Mouse (Mus musculus) erythroblast, embryonic 14.5 days (primary cell): Measurements from ENCODE around the gene Ankrd22. TPM values are rescaled to one million over a fixed set of nuclear protein-coding genes. Genes with fewer than 3 reads are reported as not detected.

ENCODE experiments used
- H3K27me3 ChIP-seq: 2 replicates; pipeline ENCODE4 v1.6.1; 2012; ENCODE audit warnings: inconsistent platforms; ENCODE audit not compliant: control insufficient read depth
- H3K36me3 ChIP-seq: 2 replicates; pipeline ENCODE4 v1.6.1; 2012; ENCODE audit warnings: mild to moderate bottlenecking, inconsistent platforms; ENCODE audit not compliant: control insufficient read depth
- H3K4me1 ChIP-seq: 2 replicates; pipeline ENCODE4 v1.6.1; 2012; ENCODE audit warnings: inconsistent platforms; ENCODE audit not compliant: control insufficient read depth
- H3K4me3 ChIP-seq: replicated peaks from 2 replicates; pipeline ENCODE3; 2012; ENCODE audit warnings: moderate library complexity, mild to moderate bottlenecking, inconsistent platforms
- H3K9me3 ChIP-seq: 2 replicates; pipeline ENCODE4 v1.6.1; 2012; ENCODE audit warnings: low read length, inconsistent platforms, mixed read lengths; ENCODE audit not compliant: control insufficient read depth
- GATA1 ChIP-seq: IDR thresholded peaks from 2 replicates; pipeline ENCODE4 v1.6.1; 2012; ENCODE audit warnings: low read length, inconsistent platforms, mixed read lengths
- TAL1 ChIP-seq: IDR thresholded peaks from 3 replicates; pipeline ENCODE4 v1.6.1; 2012; ENCODE audit warnings: low read length, inconsistent platforms, mixed read lengths
- polyA plus RNA-seq: library from polyadenylated mRNA; stranded (reverse); fragments of >175 nt; gene quantifications from 2 replicates; pipeline ENCODE4 v1.2.3, GENCODE M21; 2012

Ankrd22 gene
- polyA plus RNA-seq, 1 experiment, result not detected

DNA sequence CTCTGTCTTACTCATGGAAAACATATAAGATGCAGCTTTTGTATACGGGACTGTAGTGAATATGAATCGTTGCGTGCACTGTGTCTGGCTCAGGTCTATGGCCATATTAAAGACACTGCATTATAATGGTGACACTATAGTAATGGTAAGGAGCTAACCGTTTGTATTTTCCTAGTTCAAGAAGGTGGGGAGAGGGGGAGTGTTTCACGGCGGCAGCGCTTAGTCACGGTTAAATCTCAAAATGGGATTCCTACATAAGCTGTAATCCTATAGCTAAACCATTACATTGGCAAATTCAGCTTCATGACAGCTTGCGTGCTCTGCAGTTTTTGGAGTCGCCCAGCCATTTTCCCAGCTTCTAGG is 25.8 kb upstream of the Ankrd22 start:
- TF ChIP-seq TAL1 (no peak), GATA1 (no peak)

GRCm38 (mm10) chr19:34186845-34187244 is 21.0 kb upstream of the Ankrd22 start:
- TF ChIP-seq GATA1 (no peak), TAL1 (no peak)

More for the DNA sequence above, 25.8 kb upstream of the Ankrd22 start:
- Histone ChIP-seq H3K36me3 (no peaks in the 10 kb centered on the region), H3K27me3 (peaks cover 12% of the 10 kb centered on the region), H3K4me3 (peak overlapping the region; percentile 64), H3K4me1 (peaks cover 11% of the 10 kb centered on the region), H3K9me3 (no peaks in the 10 kb centered on the region)

DNA sequence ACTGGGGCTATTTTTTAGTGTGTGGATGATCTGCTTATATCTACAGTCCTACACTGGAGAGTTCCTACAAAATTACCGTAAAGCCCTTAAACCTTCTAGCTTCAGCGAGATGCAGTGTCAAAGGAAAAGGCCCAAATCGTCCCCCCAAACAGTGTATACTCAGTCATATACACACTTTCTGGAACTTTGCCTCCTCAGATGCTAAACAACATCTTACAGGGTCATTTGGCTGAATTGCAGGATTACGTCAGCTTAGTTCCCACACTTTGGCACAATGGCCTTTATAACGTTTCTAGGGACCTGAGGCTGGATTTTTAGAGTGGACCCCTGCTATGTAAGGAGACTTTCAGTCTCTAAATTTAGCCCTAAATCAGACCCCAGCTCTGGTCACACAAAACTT is 16.6 kb upstream of the Ankrd22 start:
- H3K9me3 ChIP-seq, result no peaks in the 10 kb centered on the region
- H3K27me3 ChIP-seq, result no peaks in the 10 kb centered on the region
- no peak for TF ChIP-seq GATA1
- TF ChIP-seq TAL1, result no peak
- H3K36me3 ChIP-seq, result no peaks in the 10 kb centered on the region
- H3K4me3 ChIP-seq, result no peak overlapping the region
- no peaks in the 10 kb centered on the region for H3K4me1 ChIP-seq

More at GRCm38 (mm10) chr19:34186845-34187244, 21.0 kb upstream of the Ankrd22 start:
- Histone ChIP-seq H3K4me1 (peaks cover 1% of the 10 kb centered on the region), H3K27me3 (peaks cover 3% of the 10 kb centered on the region), H3K9me3 (no peaks in the 10 kb centered on the region), H3K36me3 (no peaks in the 10 kb centered on the region), H3K4me3 (no peak overlapping the region)

DNA sequence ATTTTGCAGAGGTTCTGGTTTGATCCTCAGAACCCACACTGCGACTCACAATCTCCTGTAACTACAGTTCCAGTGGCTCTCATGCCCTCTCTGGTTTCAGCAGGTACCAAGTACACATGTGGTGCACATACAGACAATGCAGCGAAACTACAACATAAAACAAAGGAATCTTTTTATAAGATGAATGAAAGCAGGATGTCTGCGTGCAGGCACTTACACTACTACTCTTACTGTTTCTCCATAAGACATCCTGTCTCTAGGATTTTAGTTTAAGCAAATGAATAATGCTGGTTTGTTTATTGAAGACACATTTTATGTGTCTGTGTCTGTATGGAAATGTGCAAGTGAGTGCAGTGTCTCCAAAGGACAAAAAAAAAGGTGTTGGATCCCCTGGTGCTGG is 15.4 kb upstream of the Ankrd22 start:
- Histone ChIP-seq H3K36me3 (no peaks in the 10 kb centered on the region), H3K4me1 (no peaks in the 10 kb centered on the region), H3K4me3 (no peak overlapping the region), H3K9me3 (no peaks in the 10 kb centered on the region), H3K27me3 (no peaks in the 10 kb centered on the region)
- TF ChIP-seq GATA1, result no peak
- TF ChIP-seq TAL1, result no peak

GRCm38 (mm10) chr19:34180316-34180715 is 14.5 kb upstream of the Ankrd22 start:
- H3K9me3 ChIP-seq, result no peaks in the 10 kb centered on the region
- H3K36me3 ChIP-seq, result no peaks in the 10 kb centered on the region
- no peaks in the 10 kb centered on the region for H3K4me1 ChIP-seq
- TF ChIP-seq TAL1, result no peak
- no peaks in the 10 kb centered on the region for H3K27me3 ChIP-seq
- no peak overlapping the region for H3K4me3 ChIP-seq

GRCm38 (mm10) chr19:34179136-34179535 is 13.3 kb upstream of the Ankrd22 start:
- Histone ChIP-seq H3K9me3 (no peaks in the 10 kb centered on the region), H3K4me3 (no peak overlapping the region), H3K36me3 (no peaks in the 10 kb centered on the region), H3K27me3 (no peaks in the 10 kb centered on the region), H3K4me1 (no peaks in the 10 kb centered on the region)
- TF ChIP-seq GATA1, result no peak
- no peak for TF ChIP-seq TAL1

DNA sequence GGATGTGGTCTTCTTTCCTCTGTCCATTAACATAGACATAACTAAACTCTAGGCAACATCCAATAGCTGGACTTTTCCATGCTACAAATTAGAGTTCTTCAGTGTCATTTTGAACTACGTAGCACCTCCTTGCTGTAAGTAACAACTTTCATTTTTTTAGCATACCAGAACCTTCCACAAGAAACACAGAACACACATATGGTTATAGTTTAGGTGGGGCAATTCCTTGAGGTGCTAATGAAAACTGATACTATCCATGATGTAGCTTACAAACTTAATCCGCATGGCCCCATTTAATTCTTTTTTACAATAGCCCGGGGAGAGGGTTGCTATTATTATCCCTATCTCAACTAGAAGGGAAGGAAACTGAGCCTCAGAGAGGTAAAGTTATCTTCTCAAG is 8.2 kb upstream of the Ankrd22 start:
- Histone ChIP-seq H3K27me3 (no peaks in the 10 kb centered on the region), H3K4me1 (no peaks in the 10 kb centered on the region), H3K4me3 (no peak overlapping the region), H3K9me3 (no peaks in the 10 kb centered on the region), H3K36me3 (no peaks in the 10 kb centered on the region)
- TF ChIP-seq TAL1 (no peak), GATA1 (no peak)

- Histone ChIP-seq H3K4me1 (no peaks in the 10 kb centered on the region), H3K4me3 (no peak overlapping the region), H3K36me3 (no peaks in the 10 kb centered on the region), H3K9me3 (no peaks in the 10 kb centered on the region), H3K27me3 (no peaks in the 10 kb centered on the region)
- TF ChIP-seq TAL1 (no peak), GATA1 (no peak)
Observed at GRCm38 (mm10) chr19:34171167-34171566, 5.3 kb upstream of the Ankrd22 start.

DNA sequence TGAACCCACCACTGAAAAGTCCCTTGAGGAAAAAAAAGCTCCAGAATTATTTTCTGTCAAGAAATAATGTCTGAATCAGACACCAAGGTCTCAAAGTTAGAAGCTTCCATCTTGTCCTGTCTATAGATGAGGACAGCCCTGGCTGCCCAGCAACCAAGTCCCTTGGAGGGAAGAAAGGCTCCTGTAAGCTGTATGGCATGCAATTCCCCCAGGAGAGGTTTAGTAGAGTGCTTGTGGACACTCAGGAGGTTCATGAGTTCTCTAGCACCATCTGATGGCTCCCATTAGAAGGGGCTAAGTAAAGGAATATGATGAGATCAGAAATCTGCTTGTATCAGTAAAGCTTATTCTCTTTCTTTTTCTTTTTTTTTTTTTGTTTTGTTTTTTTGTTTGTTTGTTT is 3.3 kb upstream of the Ankrd22 start:
- Histone ChIP-seq H3K9me3 (no peaks in the 10 kb centered on the region), H3K27me3 (no peaks in the 10 kb centered on the region), H3K36me3 (no peaks in the 10 kb centered on the region), H3K4me1 (no peaks in the 10 kb centered on the region), H3K4me3 (no peak overlapping the region)
- TF ChIP-seq TAL1 (no peak), GATA1 (no peak)

- H3K4me3 ChIP-seq, result no peak overlapping the region
- no peaks in the 10 kb centered on the region for H3K4me1 ChIP-seq
- no peaks in the 10 kb centered on the region for H3K36me3 ChIP-seq
- H3K27me3 ChIP-seq, result no peaks in the 10 kb centered on the region
- H3K9me3 ChIP-seq, result no peaks in the 10 kb centered on the region
- TF ChIP-seq TAL1, result no peak
- no peak for TF ChIP-seq GATA1
Observed at GRCm38 (mm10) chr19:34167896-34168661, 2.2 kb upstream of the Ankrd22 start.
